Mouse (Mus musculus): ENCODE results near the gene Mad2l1bp.

- no peak for TF ChIP-seq GATA1 (IDR thresholded peaks at IDR 0.05; ENCODE audit: low read length)
- TF ChIP-seq TAL1 (IDR thresholded peaks at IDR 0.05; ENCODE audit: low read length): no peak
Observed at GRCm38 (mm10) chr17:46102608-46103159, 50.7 kb downstream of the Mad2l1bp start.
